Mouse (Mus musculus) CH12.LX (cell line): Measurements from ENCODE around the gene Gpr21. TPM values are rescaled to one million over a fixed set of nuclear protein-coding genes. Genes with fewer than 3 reads are reported as not detected.

Experiments used
- DNase-seq: peaks from one replicate; pipeline ENCODE4 v3.0.0-alpha.2; 2013; ENCODE audit errors: extremely low read depth
- H3K27ac ChIP-seq: 2 replicates; pipeline ENCODE4 v1.5.1; 2012; ENCODE audit warnings: low read depth, mild to moderate bottlenecking, control low read depth, moderate library complexity; ENCODE audit not compliant: insufficient read depth
- H3K27me3 ChIP-seq: replicated peaks from 2 replicates; pipeline ENCODE3; 2012; ENCODE audit warnings: inconsistent platforms
- H3K36me3 ChIP-seq, 2 experiments: replicated peaks in 1 of 2; 2 replicates each; pipeline versions ENCODE3 to v1.6.1; 2012; ENCODE audit warnings: inconsistent platforms in 1 of 2, low read length in 1 of 2, mild to moderate bottlenecking in 1 of 2, mixed read lengths in 1 of 2, moderate library complexity in 1 of 2; ENCODE audit not compliant: control insufficient read depth in 1 of 2, insufficient read depth in 1 of 2
- H3K4me1 ChIP-seq, 2 experiments: 2 replicates each; pipeline ENCODE4 v1.6.1; 2012; ENCODE audit warnings: inconsistent platforms in 1 of 2, moderate library complexity in 1 of 2; ENCODE audit not compliant: insufficient read depth in 2 of 2, control insufficient read depth in 1 of 2
- H3K4me2 ChIP-seq: 2 replicates; pipeline ENCODE4 v1.6.1; 2012; ENCODE audit warnings: low read depth, mild to moderate bottlenecking, control low read depth; ENCODE audit not compliant: poor library complexity, insufficient read depth, severe bottlenecking
- H3K4me3 ChIP-seq, 3 experiments: fragments of 150-350 bp in 1 of 3; sonication (generic) in 1 of 3; replicated peaks in 1 of 3; 2 replicates each; pipeline versions ENCODE3 to v1.5.1; 2011 to 2012; ENCODE audit warnings: low read depth in 2 of 3, low read length in 2 of 3, mild to moderate bottlenecking in 2 of 3, moderate library complexity in 2 of 3, control low read depth in 1 of 3, improper control_type of control experiment in 1 of 3, inconsistent platforms in 1 of 3, mixed read lengths in 1 of 3; ENCODE audit not compliant: poor library complexity in 1 of 3
- H3K79me2 ChIP-seq: replicated peaks from 2 replicates; pipeline ENCODE4 v1.6.1; 2012; ENCODE audit warnings: mild to moderate bottlenecking, moderate library complexity; ENCODE audit not compliant: control insufficient read depth, poor library complexity, insufficient read depth, severe bottlenecking; ENCODE audit errors: extremely low read depth
- H3K9ac ChIP-seq: 2 replicates; pipeline ENCODE4 v1.6.1; 2012; ENCODE audit warnings: low read depth, mild to moderate bottlenecking, control low read depth, moderate library complexity; ENCODE audit not compliant: insufficient read depth
- H3K9me3 ChIP-seq: replicated peaks from 2 replicates; pipeline ENCODE3; 2012; ENCODE audit warnings: low read length, inconsistent platforms, mixed read lengths
- BHLHE40 ChIP-seq: IDR thresholded peaks from 2 replicates; pipeline ENCODE4 v1.6.1; 2011; ENCODE audit warnings: mild to moderate bottlenecking, low read depth, low read length, improper control_type of control experiment
- CHD1 ChIP-seq: IDR thresholded peaks from 2 replicates; pipeline ENCODE4 v1.6.1; 2012; ENCODE audit warnings: low read depth, low read length, improper control_type of control experiment, inconsistent platforms
- CHD2 ChIP-seq: IDR thresholded peaks from 2 replicates; pipeline ENCODE4 v1.6.1; 2011; ENCODE audit warnings: low read length, improper control_type of control experiment
- CTCF ChIP-seq, 2 experiments: IDR thresholded peaks in 1 of 2; conservative IDR thresholded peaks in 1 of 2; 2 replicates each; pipeline ENCODE4 v1.5.1; 2011 to 2012; ENCODE audit warnings: low read depth in 2 of 2, low read length in 2 of 2, improper control_type of control experiment in 1 of 2, inconsistent platforms in 1 of 2, mild to moderate bottlenecking in 1 of 2, moderate library complexity in 1 of 2
- E2F4 ChIP-seq: IDR thresholded peaks from 2 replicates; pipeline ENCODE4 v1.6.1; 2011; ENCODE audit warnings: low read depth, low read length, improper control_type of control experiment; ENCODE audit not compliant: insufficient replicate concordance
- ETS1 ChIP-seq: conservative IDR thresholded peaks from 2 replicates; pipeline ENCODE4 v1.6.1; 2012; ENCODE audit warnings: low read depth, mild to moderate bottlenecking, inconsistent platforms, low read length, improper control_type of control experiment, moderate library complexity
- JUN ChIP-seq: IDR thresholded peaks from 2 replicates; pipeline ENCODE4 v1.6.1; 2011; ENCODE audit warnings: low read depth, mild to moderate bottlenecking, low read length, improper control_type of control experiment, moderate library complexity; ENCODE audit not compliant: insufficient read depth
- JUND ChIP-seq: conservative IDR thresholded peaks from 2 replicates; pipeline ENCODE4 v1.6.1; 2011; ENCODE audit warnings: low read depth, low read length, improper control_type of control experiment
- KAT2A ChIP-seq: IDR thresholded peaks from 2 replicates; pipeline ENCODE4 v1.6.1; 2012; ENCODE audit warnings: low read length, improper control_type of control experiment, inconsistent platforms; ENCODE audit not compliant: insufficient replicate concordance
- MAFK ChIP-seq: IDR thresholded peaks from 2 replicates; pipeline ENCODE4 v1.6.1; 2011; ENCODE audit warnings: low read length, improper control_type of control experiment; ENCODE audit not compliant: insufficient replicate concordance
- MAX ChIP-seq: IDR thresholded peaks from 2 replicates; pipeline ENCODE4 v1.6.1; 2011; ENCODE audit warnings: low read length, improper control_type of control experiment
- MAZ ChIP-seq: IDR thresholded peaks from 2 replicates; pipeline ENCODE4 v1.6.1; 2012; ENCODE audit warnings: low read depth, mild to moderate bottlenecking, inconsistent platforms, low read length, improper control_type of control experiment, moderate library complexity
- MXI1 ChIP-seq: IDR thresholded peaks from 2 replicates; pipeline ENCODE4 v1.6.1; 2011; ENCODE audit warnings: mild to moderate bottlenecking, low read depth, low read length, improper control_type of control experiment
- MYC ChIP-seq: IDR thresholded peaks from 2 replicates; pipeline ENCODE4 v1.6.1; 2011; ENCODE audit warnings: low read depth, mild to moderate bottlenecking, improper control_type of control experiment, low read length
- NELFE ChIP-seq: IDR thresholded peaks from 2 replicates; pipeline ENCODE4 v1.6.1; 2011; ENCODE audit warnings: low read depth, low read length, improper control_type of control experiment
- NRF1 ChIP-seq: IDR thresholded peaks from 2 replicates; pipeline ENCODE4 v1.6.1; 2014; ENCODE audit warnings: low read depth, mild to moderate bottlenecking, inconsistent platforms, low read length, improper control_type of control experiment, moderate library complexity
- RAD21 ChIP-seq: IDR thresholded peaks from 2 replicates; pipeline ENCODE4 v1.6.1; 2011; ENCODE audit warnings: low read depth, mild to moderate bottlenecking, low read length, improper control_type of control experiment, moderate library complexity
- RCOR1 ChIP-seq: conservative IDR thresholded peaks from 2 replicates; pipeline ENCODE4 v1.6.1; 2012; ENCODE audit warnings: low read depth, mild to moderate bottlenecking, inconsistent platforms, low read length, improper control_type of control experiment
- SIN3A ChIP-seq: IDR thresholded peaks from 2 replicates; pipeline ENCODE4 v1.6.1; 2012; ENCODE audit warnings: low read length, improper control_type of control experiment, inconsistent platforms
- SMC3 ChIP-seq: IDR thresholded peaks from 2 replicates; pipeline ENCODE4 v1.6.1; 2011; ENCODE audit warnings: low read depth, low read length, improper control_type of control experiment
- TCF12 ChIP-seq: IDR thresholded peaks from 2 replicates; pipeline ENCODE4 v1.6.1; 2014; ENCODE audit warnings: low read depth, mild to moderate bottlenecking, inconsistent platforms, low read length, improper control_type of control experiment
- UBTF ChIP-seq: IDR thresholded peaks from 2 replicates; pipeline ENCODE4 v1.6.1; 2012; ENCODE audit warnings: low read depth, mild to moderate bottlenecking, inconsistent platforms, low read length, improper control_type of control experiment, moderate library complexity
- USF1 ChIP-seq: IDR thresholded peaks from 2 replicates; pipeline ENCODE4 v1.6.1; 2014; ENCODE audit warnings: low read depth, mild to moderate bottlenecking, inconsistent platforms, low read length, improper control_type of control experiment
- USF2 ChIP-seq: conservative IDR thresholded peaks from 2 replicates; pipeline ENCODE4 v1.6.1; 2011; ENCODE audit warnings: low read depth, low read length, improper control_type of control experiment
- ZC3H11A ChIP-seq: IDR thresholded peaks from 2 replicates; pipeline ENCODE4 v1.6.1; 2012; ENCODE audit warnings: low read depth, mild to moderate bottlenecking, inconsistent platforms, low read length, improper control_type of control experiment
- ZKSCAN1 ChIP-seq: IDR thresholded peaks from 2 replicates; pipeline ENCODE4 v1.6.1; 2012; ENCODE audit warnings: low read depth, inconsistent platforms, low read length, improper control_type of control experiment, borderline replicate concordance
- ZMIZ1 ChIP-seq: IDR thresholded peaks from 2 replicates; pipeline ENCODE4 v1.6.1; 2012; ENCODE audit warnings: low read depth, mild to moderate bottlenecking, inconsistent platforms, low read length, improper control_type of control experiment
- dilution Hi-C: fragments of 300-500 bp; cut with MboI; formaldehyde crosslinking; loops from 2 replicates; pipeline ENCODE4 v1.14.3; 2020; ENCODE audit warnings: low sequenced_read_pairs; ENCODE audit not compliant: extremely low pct_unique_long_range_greater_than_20kb, extremely low pct_ligation_motif_present
- in situ Hi-C: fragments of 300-500 bp; cut with MboI; formaldehyde crosslinking; loops from 3 replicates; pipeline ENCODE4 v1.14.3; 2019; ENCODE audit warnings: low sequenced_read_pairs, low pct_ligation_motif_present, low pct_unique_long_range_greater_than_20kb, mixed read lengths
- polyA plus RNA-seq: library from polyadenylated mRNA; unstranded; fragments of >175 nt; gene quantifications from 2 replicates; pipeline ENCODE4 v1.2.1, GENCODE M21; 2012; ENCODE audit warnings: low read depth; ENCODE audit not compliant: insufficient read length
- total RNA-seq, 2 experiments: library from RNA; depleted of rRNA; stranded (reverse); fragments of 300-350 nt in 1 of 2; fragments of >200 nt in 1 of 2; gene quantifications; 2 replicates each; pipeline ENCODE4 v1.2.3; 2012 to 2014

Gene Gpr21
- total and polyA plus RNA-seq, 3 experiments: 0.25 TPM; not detected in 2

DNA sequence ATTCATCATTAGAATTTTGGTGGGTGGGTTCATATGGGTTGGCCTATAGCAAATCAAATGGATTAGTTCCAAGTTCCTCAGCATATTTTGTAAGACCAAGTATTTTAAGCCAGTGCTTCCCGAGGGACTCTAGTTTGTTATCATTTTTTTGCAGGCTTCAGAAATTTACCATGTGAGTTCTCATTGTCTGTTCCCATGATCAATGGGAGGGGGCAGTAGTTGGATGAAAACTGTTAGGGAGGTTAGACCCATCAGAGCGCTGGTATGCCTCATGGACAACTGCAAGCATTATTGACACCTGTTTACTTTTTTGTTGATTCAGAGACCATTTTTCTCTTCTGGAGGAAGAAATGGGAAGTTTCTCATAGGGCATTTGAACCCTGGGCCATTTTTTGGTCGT is 15.5 kb downstream of the Gpr21 start:
- Histone ChIP-seq H3K4me2 (no peak overlapping the region), H3K79me2 (no peaks in the 10 kb centered on the region), H3K27ac (no peak overlapping the region), H3K36me3 (peaks cover 2 to 37% of the 10 kb centered on the region in 2 experiments), H3K4me1 (no peaks in the 10 kb centered on the region), H3K27me3 (no peaks in the 10 kb centered on the region), H3K9me3 (no peaks in the 10 kb centered on the region), H3K9ac (no peak overlapping the region), H3K4me3 (no peak overlapping the region)
- dilution Hi-C loops: no loop called here
- no peak for DNase-seq
- TF ChIP-seq MAFK (no peak), TCF12 (no peak), MAZ (no peak), ZKSCAN1 (no peak), MYC (no peak), E2F4 (no peak), CTCF (conservative IDR thresholded peaks at IDR 0.05 in 1 of 2, IDR thresholded peaks at IDR 0.05 in 1 of 2; ENCODE audit: low read depth in 2 of 2, low read length in 2 of 2) (no peak), RAD21 (no peak), JUND (no peak), UBTF (no peak), MAX (no peak), JUN (no peak), USF1 (no peak), ZC3H11A (no peak), CHD2 (no peak), ZMIZ1 (no peak), SIN3A (no peak), USF2 (no peak), RCOR1 (no peak), MXI1 (no peak)
- in situ Hi-C loops: no loop called here

DNA sequence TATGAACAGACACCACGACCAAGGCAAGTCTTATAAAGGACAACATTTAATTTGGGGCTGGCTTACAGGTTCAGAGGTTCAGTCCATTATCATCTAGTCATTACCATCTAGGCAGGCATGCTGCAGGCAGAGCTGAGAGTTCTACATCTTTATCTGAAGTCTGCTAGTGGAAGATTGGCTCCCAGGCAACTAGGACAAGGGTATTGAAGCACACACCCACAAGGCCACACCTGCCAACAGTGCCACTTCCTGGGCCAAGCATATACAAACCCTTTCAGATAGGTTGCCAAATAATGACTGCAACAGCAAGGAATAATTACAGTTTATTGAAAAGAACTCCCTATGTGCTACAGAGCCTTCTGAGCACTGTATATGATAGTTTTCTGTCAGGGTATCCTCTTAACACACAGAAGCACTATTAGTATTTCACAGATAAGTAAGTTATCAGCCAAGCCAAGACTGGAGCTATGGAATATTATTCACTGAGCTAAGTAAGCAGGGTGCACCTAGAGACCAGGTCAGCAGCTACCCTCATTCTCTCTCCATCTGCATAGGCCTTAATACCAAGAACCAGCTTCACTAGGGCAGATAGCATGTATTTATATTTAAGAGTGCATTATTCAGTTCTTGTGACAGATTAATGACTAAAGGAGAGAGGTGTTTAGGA is 33.3 kb downstream of the Gpr21 start:
- dilution Hi-C loops (no loop called here), in situ Hi-C loops (no loop called here)
- DNase-seq: no peak
- no peak overlapping the region for H3K4me3 ChIP-seq
- TF ChIP-seq MAZ (no peak), NRF1 (no peak), E2F4 (no peak), KAT2A (no peak), ETS1 (no peak), USF2 (no peak), UBTF (no peak), NELFE (no peak), CHD1 (no peak), MXI1 (no peak), CTCF (conservative IDR thresholded peaks at IDR 0.05 in 1 of 2, IDR thresholded peaks at IDR 0.05 in 1 of 2; ENCODE audit: low read depth in 2 of 2, low read length in 2 of 2) (no peak), BHLHE40 (no peak), SMC3 (no peak)
- H3K36me3 ChIP-seq: peaks cover 43 to 83% of the 10 kb centered on the region in 2 experiments
- no peaks in the 10 kb centered on the region for H3K4me1 ChIP-seq
- no peaks in the 10 kb centered on the region for H3K9me3 ChIP-seq
- no peak overlapping the region for H3K27ac ChIP-seq
- no peak overlapping the region for H3K4me2 ChIP-seq
- no peak overlapping the region for H3K9ac ChIP-seq
- H3K27me3 ChIP-seq: no peaks in the 10 kb centered on the region
- H3K79me2 ChIP-seq: no peaks in the 10 kb centered on the region
